Mouse (Mus musculus) kidney, adult 8-10 months (tissue): ENCODE results near the gene Nbas.
A peak's percentile ranks its signal among the peaks of the same experiment; 100 is the strongest.

Experiments used
- DNase-seq, 2 experiments: peaks; one replicate each; pipeline ENCODE4 v3.0.0; 2022

Nbas gene

GRCm38 (mm10) chr12:13268826-13269449, at the start of gene Nbas:
Gene Nbas, plus strand, starts transcription at chr12:13269133.
- DNase-seq, result peak; percentile 70 to 89

- no peak for DNase-seq
These were observed 26.5 kb upstream of the Nbas start for GRCm38 (mm10) chr12:13242453-13242852.

GRCm38 (mm10) chr12:13248691-13249572, 20.0 kb upstream of the Nbas start, which contains the start of gene Ddx1:
Gene Ddx1, minus strand, starts transcription at chr12:13249213.
- peak; percentile 63 to 82 for DNase-seq

- DNase-seq, result no peak
These were observed 19.4 kb upstream of the Nbas start for GRCm38 (mm10) chr12:13249573-13249919.

GRCm38 (mm10) chr12:13255068-13255467, 13.9 kb upstream of the Nbas start:
- DNase-seq, result no peak

GRCm38 (mm10) chr12:13255701-13256100, 13.2 kb upstream of the Nbas start:
- no peak for DNase-seq

- DNase-seq, result no peak
These were observed 521 bp upstream of the Nbas start for GRCm38 (mm10) chr12:13268412-13268811.

- DNase-seq, result no peak
These were observed 847 bp downstream of the Nbas start for GRCm38 (mm10) chr12:13269570-13270390.

GRCm38 (mm10) chr12:13291453-13291852, 22.5 kb downstream of the Nbas start:
- no peak for DNase-seq

GRCm38 (mm10) chr12:13293421-13293881, 24.5 kb downstream of the Nbas start:
- DNase-seq, result no peak

- no peak for DNase-seq
These were observed 34.1 kb downstream of the Nbas start for GRCm38 (mm10) chr12:13303037-13303436.

- DNase-seq, result no peak
These were observed 45.0 kb downstream of the Nbas start for GRCm38 (mm10) chr12:13313966-13314365.

GRCm38 (mm10) chr12:13314384-13314783, 45.5 kb downstream of the Nbas start:
- no peak for DNase-seq

- no peak for DNase-seq
These were observed 46.1 kb downstream of the Nbas start for GRCm38 (mm10) chr12:13315081-13315480.

- no peak for DNase-seq
These were observed 73.6 kb downstream of the Nbas start for GRCm38 (mm10) chr12:13342535-13342934.

GRCm38 (mm10) chr12:13356201-13356600, 87.3 kb downstream of the Nbas start:
- no peak for DNase-seq

- DNase-seq, result no peak
These were observed 87.8 kb downstream of the Nbas start for GRCm38 (mm10) chr12:13356769-13357168.

GRCm38 (mm10) chr12:13357229-13357628, 88.3 kb downstream of the Nbas start:
- DNase-seq, result no peak

- no peak for DNase-seq
These were observed 89.9 kb downstream of the Nbas start for GRCm38 (mm10) chr12:13358849-13359248.

GRCm38 (mm10) chr12:13360183-13360811, 91.4 kb downstream of the Nbas start:
- DNase-seq, result no peak

- no peak for DNase-seq
These were observed 112.6 kb downstream of the Nbas start for GRCm38 (mm10) chr12:13381580-13381979.

- no peak for DNase-seq
These were observed 113.1 kb downstream of the Nbas start for GRCm38 (mm10) chr12:13382046-13382445.

- DNase-seq, result no peak
These were observed 120.7 kb downstream of the Nbas start for GRCm38 (mm10) chr12:13389644-13390043.
